ENCODE assay signal across 8 mouse cellular contexts in the genomic region with DNA sequence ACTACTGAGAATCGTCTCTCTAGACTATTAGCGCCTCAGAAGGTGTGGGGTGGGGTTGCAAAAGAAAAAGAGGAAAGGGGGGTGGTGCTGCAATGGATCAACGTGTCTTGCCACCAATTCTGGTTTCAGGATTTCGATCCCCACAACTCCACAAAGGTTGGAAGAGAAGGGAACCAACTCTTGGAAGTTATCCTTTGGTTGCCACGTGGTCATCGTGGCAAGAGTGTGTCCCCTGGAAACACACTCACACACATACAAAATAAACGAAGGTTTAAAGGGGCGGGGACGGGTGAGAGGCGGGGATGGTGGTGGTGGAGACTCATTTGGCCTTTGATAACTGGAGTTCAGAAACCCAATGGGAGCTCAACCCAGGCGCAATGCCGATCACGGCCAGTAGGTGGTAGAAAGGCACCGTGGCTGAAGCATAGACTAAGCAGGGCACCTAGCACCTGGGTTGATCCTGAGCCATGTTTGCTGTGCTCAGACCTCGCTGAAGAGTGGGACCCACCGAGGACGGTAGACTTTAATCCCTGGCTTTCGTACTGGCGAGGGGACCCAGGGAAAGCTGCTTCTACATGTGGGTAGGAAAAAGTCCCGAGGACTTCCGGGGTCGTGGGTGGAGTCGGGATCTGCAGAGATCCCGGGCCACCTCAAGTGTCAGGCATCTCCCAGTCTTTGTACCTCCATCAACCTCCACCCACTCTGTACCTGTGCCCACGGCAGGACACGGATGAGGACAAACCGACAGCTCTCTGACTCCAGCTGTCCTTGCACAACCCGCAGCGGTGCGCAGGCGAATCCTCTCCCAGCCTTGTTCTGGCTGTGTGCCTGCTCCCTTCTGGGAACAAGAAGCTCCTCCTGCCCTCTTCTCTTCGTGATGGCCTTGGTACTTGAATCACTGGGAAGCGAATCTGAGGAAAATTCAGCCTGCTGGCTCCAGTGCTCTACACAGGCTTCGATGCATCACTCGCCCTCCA. TPM values are rescaled to one million over a fixed set of nuclear protein-coding genes. Genes with fewer than 3 reads are reported as not detected.
DNase-seq lines count a peak whose midpoint lies in the region; ATAC-seq and TF ChIP-seq lines count a peak whose summit lies in the region.

No protein-coding gene starts in this region.

- peak; percentile 79 for DNase-seq in MEL-GATA-1-ER (ENCODE audit: extremely low read depth, low read depth)
- peak; percentile 94 for DNase-seq in cerebellum, adult 8-10 months
- DNase-seq in forelimb bud, embryonic 11.5 days (ENCODE audit: low read depth, low spot score) = peak; percentile 82
- peak; percentile 76 for DNase-seq in layer of hippocampus, adult 9-10 months (ENCODE audit: low spot score)
- DNase-seq in ovary, adult 18-20 months (ENCODE audit: low spot score) = peak; percentile 70
- DNase-seq in thymus, adult 2 months = peak; percentile 78

- no peak overlapping the region for H3K27ac ChIP-seq in lung, embryonic 15.5 days
- no peak overlapping the region for H3K27ac ChIP-seq in thymus, adult 2 months (ENCODE audit: control insufficient read depth, insufficient read depth, low read length)

- no peaks in the 10 kb centered on the region for H3K36me3 ChIP-seq in lung, embryonic 15.5 days
- H3K36me3 ChIP-seq in thymus, adult 2 months (ENCODE audit: control insufficient read depth, insufficient read depth, low read length) = no peaks in the 10 kb centered on the region

- TF ChIP-seq CTCF in thymus, adult 2 months (IDR thresholded peaks at IDR 0.05; ENCODE audit: borderline replicate concordance, control insufficient read depth, extremely low read depth, insufficient read depth, low read length, poor library complexity) = peak; percentile 85

- H3K9me3 ChIP-seq in lung, embryonic 15.5 days = no peaks in the 10 kb centered on the region

- peak; percentile 75 to 86 for ATAC-seq in hematopoietic stem cell, adult 5-6 weeks (replicated peaks in 1 of 2; ENCODE audit: insufficient read depth in 1 of 2, low FRiP score in 2 of 2, low TSS enrichment in 1 of 2, low read depth in 1 of 2, poor library complexity in 2 of 2, severe bottlenecking in 2 of 2)
- ATAC-seq in lung, embryonic 15.5 days (ENCODE audit: borderline replicate concordance, extremely low read depth, low FRiP score, low TSS enrichment) = peak; percentile 69; the same call in 1 of the 2 replicates

- 0 out of 2 replicates have a peak, but pooled peaks cover 5% of the 10 kb centered on the region for H3K4me1 ChIP-seq in lung, embryonic 15.5 days
- H3K4me1 ChIP-seq in thymus, adult 2 months (replicated peaks; ENCODE audit: control insufficient read depth, insufficient read depth, low read length) = no peaks in the 10 kb centered on the region

- TF ChIP-seq POLR2A in thymus, adult 2 months (IDR thresholded peaks at IDR 0.05; ENCODE audit: control insufficient read depth, extremely low read depth, insufficient read depth, low read length, poor library complexity) = no peak

- 0 out of 2 replicates have a peak overlapping the region, but pooled peaks have one; percentile 2 for H3K9ac ChIP-seq in lung, embryonic 15.5 days

- peak overlapping the region; percentile 66 for H3K4me2 ChIP-seq in lung, embryonic 15.5 days

- H3K27me3 ChIP-seq in lung, embryonic 15.5 days = peaks cover 15% of the 10 kb centered on the region
- H3K27me3 ChIP-seq in thymus, adult 2 months (ENCODE audit: control insufficient read depth, insufficient read depth, low read length) = no peaks in the 10 kb centered on the region; the same call in 1 of the 2 replicates

- peak overlapping the region; percentile 32 for H3K4me3 ChIP-seq in lung, embryonic 15.5 days
- H3K4me3 ChIP-seq in thymus, adult 2 months (ENCODE audit: control insufficient read depth, insufficient read depth, low read length) = no peak overlapping the region

- WGBS in lung, embryonic 15.5 days = 12% methylated on average over 35 of the region's 35 CpGs
- WGBS in thymus, adult 2 months = 19% methylated on average over 35 of the region's 35 CpGs

RNA-seq across cellular contexts. Expression of a gene that starts 23.2 kb away (rescaled TPM):
- total RNA-seq in hematopoietic stem cell, adult 5-6 weeks (2017) = not detected in 2 replicates
- polyA plus RNA-seq in lung, embryonic 15.5 days (2015; fragmentation: Nextera tagmentation; extraction: Ambion mirVana) = not detected in 2 replicates
- 0.13 and 0.32 TPM in 2 replicates for polyA plus RNA-seq in thymus, adult 2 months (2012; rRNA removed)

RNA-seq across cellular contexts. Expression of a gene that starts 24.1 kb away (rescaled TPM):
- total RNA-seq in hematopoietic stem cell, adult 5-6 weeks (2017) = 2.3 and 6.8 TPM in 2 replicates
- 52.4 and 57.5 TPM in 2 replicates for polyA plus RNA-seq in lung, embryonic 15.5 days (2015; fragmentation: Nextera tagmentation; extraction: Ambion mirVana)
- 32.7 and 40.3 TPM in 2 replicates for polyA plus RNA-seq in thymus, adult 2 months (2012; rRNA removed)

RNA-seq across cellular contexts. Expression of a gene that starts 59.8 kb away (rescaled TPM):
- not detected in 2 replicates for total RNA-seq in hematopoietic stem cell, adult 5-6 weeks (2017)
- 0.28 and 0.50 TPM in 2 replicates for polyA plus RNA-seq in lung, embryonic 15.5 days (2015; fragmentation: Nextera tagmentation; extraction: Ambion mirVana)
- 0.30 and 1.1 TPM in 2 replicates for polyA plus RNA-seq in thymus, adult 2 months (2012; rRNA removed)
